Mouse (Mus musculus) left cerebral cortex, adult 2 months (tissue): ENCODE results near the gene Rad51c. TPM values are rescaled to one million over a fixed set of nuclear protein-coding genes. Genes with fewer than 3 reads are reported as not detected.

Source experiments
- DNase-seq, 2 experiments: peaks; one replicate each; pipeline ENCODE4 v3.0.0; 2021 to 2022; ENCODE audit warnings: low spot score in 2 of 2, mixed read lengths in 1 of 2; ENCODE audit errors: extremely low spot score in 1 of 2
- H3K27ac ChIP-seq: fragments of 200-600 bp; 2 replicates; pipeline ENCODE4 v1.8.1; 2022
- H3K4me3 ChIP-seq: fragments of 200-600 bp; 2 replicates; pipeline ENCODE4 v1.8.1; 2022
- CTCF ChIP-seq: fragments of 200-600 bp; IDR thresholded peaks from 2 replicates; pipeline ENCODE4 v1.8.1; 2022; ENCODE audit warnings: antibody characterized with exemption, mild to moderate bottlenecking, moderate library complexity
- intact Hi-C: fragments of 180-260 bp; cut with DNase I; formaldehyde crosslinking; loops from one replicate; pipeline ENCODE4 v1.15.1; 2025
- total RNA-seq, 2 experiments: library from RNA; stranded (reverse); gene quantifications; 2 replicates each; pipeline ENCODE4 v1.2.3; 2021

Rad51c gene
- total RNA-seq, 2 experiments from 2014 or later = 3.1 to 4.4 TPM

DNA sequence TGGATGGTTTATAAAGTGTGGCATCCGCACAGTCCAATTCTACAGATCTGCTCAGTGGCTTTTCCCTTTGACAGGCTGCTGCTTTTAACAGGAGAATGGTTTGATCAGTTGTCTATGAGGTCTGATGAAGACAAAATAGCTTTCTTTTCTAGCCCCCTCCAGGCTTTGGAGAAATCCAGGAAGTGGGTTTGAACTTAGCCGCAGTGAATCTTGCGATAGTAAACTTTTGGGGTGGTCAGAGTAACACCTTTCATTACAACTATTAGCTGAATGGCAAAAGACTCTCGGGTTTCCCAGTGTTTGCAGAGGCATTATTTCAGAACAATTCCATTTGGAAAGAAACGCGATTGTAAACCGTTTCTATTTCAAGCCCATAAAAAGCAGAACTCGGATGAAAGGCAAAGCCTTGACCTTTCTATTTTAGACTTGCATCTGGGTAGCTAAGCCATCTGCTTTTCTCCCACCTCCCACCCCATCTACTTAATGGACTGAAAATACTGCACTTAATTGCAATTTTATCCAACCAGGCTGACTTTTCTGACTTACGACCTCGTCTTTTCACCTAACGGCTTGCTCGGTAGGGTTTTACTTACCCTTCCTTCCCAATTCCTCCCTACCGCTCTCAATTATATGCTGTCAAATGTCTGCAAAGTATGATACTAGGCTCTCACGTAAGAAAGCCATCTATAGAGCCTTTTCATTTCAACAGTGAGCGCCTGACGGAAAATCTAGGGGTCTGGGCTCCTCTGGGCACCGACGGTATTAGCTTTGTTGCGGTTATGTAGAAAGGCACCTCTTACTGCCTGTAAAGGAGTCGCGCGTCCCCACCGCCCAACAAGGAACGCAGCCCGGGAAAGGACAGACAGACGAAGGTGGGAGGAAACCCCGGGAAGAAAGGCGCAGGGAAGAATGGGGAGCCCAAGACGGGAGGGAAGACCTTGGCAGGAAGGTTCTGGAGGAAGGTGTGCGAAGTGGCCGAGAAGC, 47.1 kb downstream of the Rad51c start:
- intact Hi-C loops = loop anchor here (5.0 kb wide), 1 partner anchor 110 kb away; no protein-coding TSS in a partner anchor
- no peak for TF ChIP-seq CTCF
- Histone ChIP-seq H3K4me3 (peak overlapping the region; percentile 99), H3K27ac (peak overlapping the region; percentile 96)
- peak; percentile 20 to 29 for DNase-seq

- no peak overlapping the region for H3K27ac ChIP-seq
- TF ChIP-seq CTCF = no peak
- no peak overlapping the region for H3K4me3 ChIP-seq
- no peak for DNase-seq
- intact Hi-C loops = loop anchor here (5.0 kb wide), 1 partner anchor 108 kb away; no protein-coding TSS in a partner anchor
These were observed 49.9 kb downstream of the Rad51c start for GRCm38 (mm10) chr11:87354861-87355260.

GRCm38 (mm10) chr11:87353646-87354170, 51.0 kb downstream of the Rad51c start:
- intact Hi-C loops = no loop called here
- DNase-seq = no peak
- no peak overlapping the region for H3K27ac ChIP-seq
- TF ChIP-seq CTCF = no peak
- H3K4me3 ChIP-seq = no peak overlapping the region

Other genes starting within 250 kb of the Rad51c start
- 100 to 1,000 TPM; 140 to 152 TPM for gene Ppm1e, start 45.9 kb downstream of the Rad51c start, total RNA-seq
- under 1 TPM; 0.09 to 0.16 TPM for gene Tex14, start 111 bp upstream of the Rad51c start, total RNA-seq
- gene Gm11492, start 161.7 kb upstream of the Rad51c start, total RNA-seq = not detected
- gene Sept4, start 163.9 kb upstream of the Rad51c start, total RNA-seq = 100 to 1,000 TPM; 156 to 175 TPM
- gene Mtmr4, start 187.2 kb upstream of the Rad51c start, total RNA-seq = 10 to 100 TPM; 80.4 to 99.0 TPM
- gene Hsf5, start 212.2 kb upstream of the Rad51c start, total RNA-seq = under 1 TPM; 0.54 to 0.77 TPM